Mouse (Mus musculus) embryo, embryonic 10.5 days (tissue): ENCODE results near the gene Kyat1.

Experiments used
- DNase-seq: peaks from one replicate; pipeline ENCODE4 v3.0.0-alpha.2; 2015; ENCODE audit warnings: low spot score

The Kyat1 gene

GRCm38 (mm10) chr2:30205629-30206357, at the start of gene Kyat1:
TSS of gene Kyat1 (minus strand) at chr2:30205847.
- DNase-seq, result peak; percentile 97

- DNase-seq, result no peak
These were observed 48.2 kb upstream of the Kyat1 start for GRCm38 (mm10) chr2:30253809-30254208.

DNA sequence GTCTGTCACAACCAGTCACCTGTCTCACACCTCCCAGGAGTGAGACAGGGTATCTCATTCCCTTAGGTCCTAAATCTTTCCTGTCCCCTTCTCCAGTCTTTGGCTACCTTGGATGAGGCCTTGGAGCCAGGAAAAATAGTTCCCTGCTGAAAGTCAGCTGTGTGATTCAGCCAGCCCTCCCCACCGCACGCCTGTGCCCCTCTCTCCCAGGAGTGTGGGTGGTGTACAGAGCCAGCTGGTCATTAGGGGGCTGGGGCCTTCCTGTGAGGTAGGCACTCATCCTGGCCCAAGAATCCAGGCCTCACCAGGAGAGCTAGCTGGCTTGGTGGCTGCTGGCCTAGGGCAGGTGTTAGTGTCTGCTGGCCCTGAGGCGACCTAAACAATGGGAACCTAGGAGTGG, 46.9 kb upstream of the Kyat1 start:
- DNase-seq, result no peak

- DNase-seq, result no peak
These were observed 45.9 kb upstream of the Kyat1 start for GRCm38 (mm10) chr2:30251417-30252104.

- DNase-seq, result no peak
These were observed 44.8 kb upstream of the Kyat1 start for GRCm38 (mm10) chr2:30250166-30251128.

DNA sequence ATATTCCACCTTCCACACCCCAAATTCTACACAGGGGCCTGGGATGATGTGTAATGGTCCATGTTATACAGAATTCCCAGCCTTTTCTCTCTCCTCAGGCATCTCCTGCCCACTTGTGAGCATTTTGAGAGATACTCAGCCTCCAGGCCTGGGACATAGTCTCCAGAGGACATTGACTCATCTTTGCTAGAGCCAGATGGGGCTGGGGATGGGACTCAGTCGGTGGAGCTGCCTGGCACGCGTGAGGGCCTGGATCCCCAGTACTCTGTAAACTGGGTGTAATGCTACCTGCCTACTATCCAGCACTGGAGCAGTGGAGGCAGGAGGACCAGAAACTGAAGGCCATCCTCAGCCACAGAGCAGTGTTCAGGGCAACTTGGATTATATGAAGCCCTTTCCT, 43.5 kb upstream of the Kyat1 start:
- no peak for DNase-seq

DNA sequence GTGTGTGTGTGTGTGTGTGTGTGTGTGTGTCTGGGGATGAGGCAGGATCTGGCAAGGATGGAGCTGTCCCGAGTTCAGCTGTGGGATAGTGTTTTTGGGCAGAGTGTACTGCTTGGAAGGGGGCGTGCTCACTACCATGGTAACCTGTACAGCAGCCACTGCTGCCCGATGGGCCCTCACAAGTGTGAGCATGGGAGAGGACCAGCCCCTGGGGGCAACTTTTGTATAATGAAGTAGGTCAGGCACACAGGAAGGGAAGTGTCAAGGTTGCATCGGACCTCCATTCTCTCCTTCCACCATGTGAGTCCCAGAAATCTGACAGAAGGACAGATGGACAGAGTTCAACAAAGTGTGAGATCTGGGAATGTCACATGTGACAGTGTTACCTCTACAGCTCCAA, 42.0 kb upstream of the Kyat1 start:
- no peak for DNase-seq

GRCm38 (mm10) chr2:30247036-30247435, 41.4 kb upstream of the Kyat1 start:
- no peak for DNase-seq

DNA sequence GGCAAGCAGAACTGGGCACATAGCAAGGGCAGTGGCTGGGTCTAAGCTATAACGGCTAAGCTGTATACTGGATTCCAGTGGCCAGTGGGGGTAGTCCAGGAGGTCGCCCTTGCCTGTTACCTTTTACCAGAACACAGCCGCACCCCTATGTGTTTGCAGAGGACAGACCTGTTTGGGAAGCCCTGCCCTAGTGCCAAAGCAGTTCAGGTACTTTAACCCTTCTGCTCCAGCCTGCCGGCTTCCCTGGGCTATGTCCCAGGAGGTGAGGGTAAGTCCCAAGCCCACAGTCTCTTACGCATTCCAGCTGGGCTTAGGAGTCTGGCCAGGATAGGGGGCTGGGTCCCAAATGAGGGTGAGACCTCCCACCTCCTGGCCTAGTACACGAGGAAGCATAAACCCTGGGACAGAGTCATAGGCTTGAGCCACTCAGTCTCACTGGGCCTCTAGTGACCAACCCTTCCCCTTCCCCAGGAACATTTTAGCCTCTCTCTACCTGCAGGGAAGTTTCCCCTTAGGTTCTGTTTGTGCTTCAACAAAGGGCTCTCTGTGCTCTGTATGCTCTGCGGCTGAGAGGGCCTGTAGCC, 39.0 kb upstream of the Kyat1 start:
- no peak for DNase-seq

GRCm38 (mm10) chr2:30243391-30243790, 37.7 kb upstream of the Kyat1 start:
- DNase-seq, result no peak

DNA sequence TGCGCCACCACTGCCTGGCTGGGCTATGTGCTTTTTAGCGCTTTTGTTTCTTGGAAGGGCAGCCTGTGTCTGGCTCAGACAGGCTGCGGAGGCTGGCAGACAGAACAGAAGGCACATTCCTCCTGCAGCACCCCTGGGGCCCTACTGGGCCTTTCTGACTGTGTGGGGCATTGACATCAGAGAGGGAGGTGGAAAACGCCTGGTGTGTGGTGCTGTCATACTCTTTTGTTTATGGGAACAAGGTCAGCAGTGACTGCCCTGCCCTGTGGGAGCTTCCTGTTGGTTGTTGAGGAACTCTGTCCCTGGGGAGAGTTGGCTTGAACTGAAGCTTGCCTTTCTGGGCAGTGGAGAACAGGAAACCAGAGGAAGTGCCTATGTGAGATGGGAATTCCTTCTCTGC, 36.9 kb upstream of the Kyat1 start:
- peak; percentile 69 for DNase-seq

DNA sequence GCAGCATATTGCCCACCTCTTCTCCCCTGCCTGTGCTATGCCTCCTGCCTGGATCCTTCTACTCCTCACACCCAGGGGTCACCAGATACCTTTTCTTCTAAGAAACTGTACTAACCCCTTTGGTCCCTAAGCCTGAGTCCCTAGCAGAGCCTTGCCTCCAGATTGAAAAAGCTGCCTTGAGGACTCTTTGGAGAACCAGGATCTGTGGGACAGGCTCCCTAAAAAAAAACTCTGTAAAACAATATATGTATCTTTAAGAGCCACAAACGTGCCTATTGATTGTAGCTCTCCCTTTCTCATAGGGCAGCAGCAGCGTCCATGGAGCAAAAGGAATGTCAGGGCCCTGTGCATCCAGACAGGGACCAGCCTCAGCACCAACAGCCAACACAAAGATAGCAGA, 34.6 kb upstream of the Kyat1 start, which contains the start of gene Gm28035:
Gene Gm28035 (plus strand): TSS at position 301 of the 400 bp plus-strand sequence.
- DNase-seq, result no peak

DNA sequence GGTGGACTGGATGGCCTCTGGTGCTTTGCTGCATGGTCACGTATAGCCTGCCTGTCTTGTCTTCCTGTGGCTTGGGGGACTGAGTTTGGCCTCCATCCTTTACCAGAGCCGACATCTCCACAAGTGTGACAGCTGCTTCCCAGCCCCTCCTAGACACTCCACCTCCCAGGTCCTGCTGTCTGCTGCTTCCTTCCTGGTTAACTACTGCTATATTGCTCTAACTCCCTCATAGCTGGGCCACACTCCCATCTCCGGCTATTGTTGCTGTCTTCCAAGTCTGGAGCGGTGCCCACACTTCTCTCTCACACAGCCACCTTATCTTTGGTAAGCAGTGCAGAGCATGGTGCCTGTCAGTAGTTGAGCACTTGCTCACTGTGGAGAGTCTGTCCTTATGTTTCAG, 34.1 kb upstream of the Kyat1 start:
- no peak for DNase-seq

DNA sequence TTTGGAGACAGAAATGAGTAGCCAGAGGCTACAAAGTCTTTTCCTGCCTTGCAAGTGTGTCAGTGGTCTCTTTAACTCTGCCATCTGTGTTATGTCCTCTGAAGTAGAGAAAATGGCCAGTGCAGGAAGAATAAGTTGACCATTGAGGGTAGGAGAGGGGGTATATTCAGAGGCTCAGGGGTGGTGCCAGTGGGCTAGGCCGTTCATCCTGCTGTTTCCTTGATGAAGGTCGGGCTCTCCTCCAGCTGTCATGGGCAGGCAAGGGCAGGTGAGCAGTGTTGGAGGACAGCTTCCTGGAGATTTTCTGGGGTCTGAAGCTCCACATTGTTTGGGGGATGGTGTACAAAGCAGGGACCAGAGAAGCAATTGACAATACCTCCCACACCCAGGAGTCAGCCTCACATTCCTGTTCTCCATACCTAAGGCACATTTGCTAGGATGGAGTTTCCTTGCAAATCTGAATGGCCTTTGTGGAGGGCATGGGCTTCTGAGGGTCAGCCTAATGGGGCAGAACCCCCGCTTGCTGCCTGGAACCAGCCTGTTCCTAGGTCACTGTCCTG, 33.3 kb upstream of the Kyat1 start:
- DNase-seq, result no peak

- DNase-seq, result peak; percentile 69
These were observed 32.2 kb upstream of the Kyat1 start for GRCm38 (mm10) chr2:30237881-30238280.

DNA sequence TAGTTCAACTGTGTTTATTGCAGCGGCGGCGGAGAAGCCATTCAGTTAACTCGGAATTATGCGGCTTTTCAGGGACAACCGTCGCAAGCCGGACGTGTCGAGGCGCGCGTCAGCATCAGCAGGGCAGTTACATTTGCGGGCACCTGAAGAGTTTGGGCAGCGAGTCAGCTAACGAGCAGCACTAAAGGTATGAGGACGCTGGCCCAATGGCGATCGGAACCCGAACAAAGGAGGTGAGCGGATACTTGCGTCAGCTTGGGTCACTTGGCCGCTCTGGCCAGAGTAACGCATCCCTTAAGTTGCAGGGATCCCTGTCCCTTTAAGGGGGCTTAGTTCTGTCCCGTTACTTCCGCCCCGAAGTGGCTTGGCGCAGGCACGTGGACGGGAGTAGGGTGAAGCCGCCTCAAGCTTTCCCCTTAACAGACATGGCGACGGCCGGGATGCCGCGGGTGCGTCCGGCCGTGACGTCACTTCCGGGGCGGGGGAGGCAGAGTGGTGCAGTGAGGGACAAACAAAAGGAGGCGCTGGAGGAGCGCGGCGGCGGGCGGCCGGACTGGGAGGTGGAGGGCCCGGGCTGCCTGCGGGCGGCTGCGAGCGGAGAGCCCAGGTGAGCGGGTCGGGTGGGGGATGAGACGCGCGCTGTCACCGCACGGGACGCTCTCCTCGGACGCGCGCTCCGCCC, 31.7 kb upstream of the Kyat1 start, which contains the start of gene Lrrc8a:
Gene Lrrc8a (plus strand): TSS at position 517 of the 682 bp plus-strand sequence.
- peak; percentile 98 for DNase-seq

- DNase-seq, result peak; percentile 55
These were observed 31.0 kb upstream of the Kyat1 start for GRCm38 (mm10) chr2:30236426-30237198.

DNA sequence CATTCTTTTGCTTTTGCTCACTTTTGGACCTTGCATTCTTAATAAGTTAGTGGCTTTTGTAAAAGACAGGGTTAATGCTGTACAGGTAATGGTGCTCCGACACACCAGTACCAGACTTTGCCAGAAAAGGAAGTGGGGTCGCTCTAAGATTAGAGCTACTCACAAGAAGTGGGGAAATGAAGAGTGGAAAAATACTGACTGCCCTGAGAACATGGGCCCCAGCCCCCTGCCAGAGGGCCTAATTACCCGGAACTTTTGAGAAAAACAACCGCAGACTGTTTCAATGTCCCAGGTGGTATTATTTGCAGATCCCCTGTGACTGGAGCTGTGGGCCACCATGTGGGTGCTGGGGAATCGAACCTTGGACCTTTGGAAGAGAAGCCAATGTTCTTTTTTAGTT, 29.9 kb upstream of the Kyat1 start:
- no peak for DNase-seq

GRCm38 (mm10) chr2:30216293-30216692, 10.6 kb upstream of the Kyat1 start:
- no peak for DNase-seq

DNA sequence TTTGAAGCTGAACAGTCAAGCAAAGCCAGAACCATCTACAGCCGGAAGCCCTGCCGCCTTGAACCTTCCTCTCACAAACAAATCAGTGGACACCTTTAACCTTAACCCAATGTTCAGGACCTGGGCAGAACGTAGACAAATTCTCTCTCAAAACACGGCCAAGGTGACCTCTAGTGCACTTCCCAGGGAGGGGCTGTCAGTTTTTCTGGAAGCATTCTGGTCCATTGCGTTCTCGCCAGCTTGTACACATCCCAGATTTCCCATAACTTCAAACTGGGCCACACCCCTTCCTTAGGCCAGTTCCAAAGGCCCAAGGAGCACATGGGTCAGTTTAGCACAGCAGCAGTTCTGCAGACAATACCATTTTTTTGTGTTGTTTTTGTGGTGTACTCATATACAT, 9.8 kb upstream of the Kyat1 start:
- no peak for DNase-seq
